Mouse (Mus musculus): Measurements from ENCODE around the gene Zfp827. TPM values are rescaled to one million over a fixed set of nuclear protein-coding genes. Genes with fewer than 3 reads are reported as not detected.

Zfp827 gene
- polyA plus RNA-seq, 1 experiment from 2014 or later, result 0.66 TPM

DNA sequence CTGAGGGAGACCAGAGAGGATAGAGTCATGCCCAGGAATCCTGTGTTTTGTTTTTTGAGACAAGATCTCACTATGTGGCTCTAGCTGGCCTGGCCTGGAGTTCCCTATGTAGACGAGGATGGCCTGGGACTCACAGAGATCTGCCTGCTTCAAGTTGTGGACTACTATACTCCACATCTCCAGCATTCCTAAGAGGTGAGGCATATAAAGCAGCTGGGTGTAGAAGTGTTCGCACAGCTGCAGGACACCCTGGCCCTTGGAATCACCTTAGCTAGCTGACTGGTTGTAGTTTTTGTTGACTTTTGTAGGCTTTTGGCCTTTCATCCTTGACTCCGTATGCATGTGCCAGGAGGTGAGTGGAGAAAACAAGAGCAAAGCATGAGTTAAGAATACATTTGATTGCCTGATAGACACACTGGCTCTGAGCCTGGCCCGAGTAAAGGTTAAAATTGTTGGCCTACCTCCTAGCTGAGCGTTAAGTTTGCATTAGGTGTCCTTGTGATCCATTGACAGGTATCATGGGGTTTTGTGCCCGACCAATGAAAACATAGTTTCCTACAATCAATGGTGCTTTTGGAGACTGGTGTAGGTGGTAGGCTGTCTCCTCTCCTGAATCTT lies 20.3 kb downstream of the Zfp827 start:
- Histone ChIP-seq H3K9ac (ENCODE audit: low read depth, low read length) (no peak overlapping the region), H3K9me3 (replicated peaks; ENCODE audit: control insufficient read depth, low read length) (no peaks in the 10 kb centered on the region), H3K27me3 (ENCODE audit: control insufficient read depth, insufficient read depth, low read depth, low read length) (no peaks in the 10 kb centered on the region), H3K4me1 (ENCODE audit: control insufficient read depth, low read depth, low read length) (no peaks in the 10 kb centered on the region), H3K36me3 (ENCODE audit: control insufficient read depth, insufficient read depth) (no peaks in the 10 kb centered on the region), H3K4me3 (ENCODE audit: low read depth, low read length) (no peak overlapping the region), H3K27ac (ENCODE audit: low read length) (0 out of 2 replicates have a peak overlapping the region, but pooled peaks have one; percentile 23), H3K4me2 (ENCODE audit: low read depth, low read length) (no peak overlapping the region)
- peak; percentile 88 for ATAC-seq (ENCODE audit: low read depth)
- 58% methylated on average over 6 of the region's 6 CpGs for WGBS (ENCODE audit: insufficient replicate concordance)

DNA sequence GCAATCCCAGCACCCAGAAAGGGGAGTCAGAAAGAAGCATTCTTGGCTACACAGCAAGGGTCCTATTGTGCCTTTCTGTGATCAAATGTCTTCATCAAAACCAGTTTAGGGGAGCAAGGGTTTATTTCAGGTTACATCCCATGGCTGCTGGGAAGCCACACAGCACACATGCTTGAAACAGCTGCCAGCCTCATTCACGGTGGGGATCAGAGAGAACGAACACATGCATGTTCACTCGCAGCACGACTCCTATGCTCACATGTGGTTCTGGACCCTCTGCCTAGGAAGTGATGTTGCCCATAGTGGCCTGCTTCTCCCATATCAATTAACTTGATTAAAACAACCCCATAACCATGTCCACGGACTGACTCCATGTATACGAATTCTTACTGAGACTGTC lies 26.0 kb downstream of the Zfp827 start:
- H3K4me2 ChIP-seq (ENCODE audit: low read depth, low read length), result no peak overlapping the region
- no peak for ATAC-seq (ENCODE audit: low read depth)
- no peak overlapping the region for H3K9ac ChIP-seq (ENCODE audit: low read depth, low read length)
- H3K27me3 ChIP-seq (ENCODE audit: control insufficient read depth, insufficient read depth, low read depth, low read length), result no peaks in the 10 kb centered on the region
- H3K9me3 ChIP-seq (replicated peaks; ENCODE audit: control insufficient read depth, low read length), result no peaks in the 10 kb centered on the region
- H3K4me1 ChIP-seq (ENCODE audit: control insufficient read depth, low read depth, low read length), result no peaks in the 10 kb centered on the region
- 81% methylated on average over 6 of the region's 6 CpGs for WGBS (ENCODE audit: insufficient replicate concordance)
- no peak overlapping the region for H3K27ac ChIP-seq (ENCODE audit: low read length)
- no peak overlapping the region for H3K4me3 ChIP-seq (ENCODE audit: low read depth, low read length)
- H3K36me3 ChIP-seq (ENCODE audit: control insufficient read depth, insufficient read depth), result no peaks in the 10 kb centered on the region

DNA sequence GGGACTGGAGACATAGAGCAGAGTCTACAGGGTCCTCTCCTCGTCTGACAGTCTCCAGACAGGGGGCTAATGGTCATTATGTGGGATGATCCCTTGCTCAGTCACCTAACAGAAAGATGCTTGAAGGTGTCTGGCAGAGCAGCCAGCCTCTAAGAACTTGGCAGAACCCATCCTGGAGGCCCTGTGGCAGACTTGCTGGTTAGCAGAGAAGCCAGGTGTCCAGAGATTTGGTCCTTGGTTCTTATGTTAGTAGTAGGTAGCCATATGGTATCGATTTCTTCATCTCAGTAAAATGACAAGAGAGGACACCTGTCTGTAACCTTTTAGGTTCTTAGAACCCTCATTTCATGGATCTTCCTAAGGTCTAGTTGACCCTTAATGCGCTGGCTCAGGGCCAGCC lies 28.9 kb downstream of the Zfp827 start:
- H3K4me1 ChIP-seq (ENCODE audit: control insufficient read depth, low read depth, low read length), result no peaks in the 10 kb centered on the region
- ATAC-seq (ENCODE audit: low read depth), result no peak
- WGBS (ENCODE audit: insufficient replicate concordance), result 60% methylated on average over 3 of the region's 3 CpGs

DNA sequence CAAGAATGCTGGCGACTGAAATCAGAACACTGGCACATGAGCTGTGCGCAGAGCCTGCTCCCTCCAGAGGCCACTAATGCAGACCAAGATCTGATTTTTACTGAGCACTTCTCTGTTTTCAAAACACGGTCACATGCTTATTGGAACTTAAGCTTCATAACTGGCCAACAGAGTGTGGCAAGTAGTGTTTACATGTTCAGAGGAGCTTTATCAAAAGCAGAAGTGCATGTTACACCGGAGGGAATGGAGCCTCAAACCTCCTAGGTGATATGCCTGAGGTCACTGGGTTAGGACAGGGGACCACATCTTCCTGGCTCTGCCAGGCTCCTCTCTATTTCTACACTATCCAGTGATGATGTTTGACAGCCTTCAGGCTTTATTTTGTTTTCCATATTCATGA lies 31.1 kb downstream of the Zfp827 start:
- H3K27ac ChIP-seq (ENCODE audit: low read length), result no peak overlapping the region
- H3K9me3 ChIP-seq (replicated peaks; ENCODE audit: control insufficient read depth, low read length), result no peaks in the 10 kb centered on the region
- 47% methylated on average over 4 of the region's 4 CpGs for WGBS (ENCODE audit: insufficient replicate concordance)
- H3K9ac ChIP-seq (ENCODE audit: low read depth, low read length), result no peak overlapping the region
- H3K4me3 ChIP-seq (ENCODE audit: low read depth, low read length), result no peak overlapping the region
- H3K27me3 ChIP-seq (ENCODE audit: control insufficient read depth, insufficient read depth, low read depth, low read length), result no peaks in the 10 kb centered on the region
- H3K36me3 ChIP-seq (ENCODE audit: control insufficient read depth, insufficient read depth), result no peaks in the 10 kb centered on the region
- no peak overlapping the region for H3K4me2 ChIP-seq (ENCODE audit: low read depth, low read length)
- no peak for ATAC-seq (ENCODE audit: low read depth)
- H3K4me1 ChIP-seq (ENCODE audit: control insufficient read depth, low read depth, low read length), result no peaks in the 10 kb centered on the region

More for the DNA sequence above, 28.9 kb downstream of the Zfp827 start:
- Histone ChIP-seq H3K9me3 (replicated peaks; ENCODE audit: control insufficient read depth, low read length) (no peaks in the 10 kb centered on the region), H3K4me2 (ENCODE audit: low read depth, low read length) (no peak overlapping the region), H3K4me3 (ENCODE audit: low read depth, low read length) (no peak overlapping the region), H3K36me3 (ENCODE audit: control insufficient read depth, insufficient read depth) (no peaks in the 10 kb centered on the region), H3K27ac (ENCODE audit: low read length) (no peak overlapping the region), H3K9ac (ENCODE audit: low read depth, low read length) (no peak overlapping the region), H3K27me3 (ENCODE audit: control insufficient read depth, insufficient read depth, low read depth, low read length) (no peaks in the 10 kb centered on the region)

DNA sequence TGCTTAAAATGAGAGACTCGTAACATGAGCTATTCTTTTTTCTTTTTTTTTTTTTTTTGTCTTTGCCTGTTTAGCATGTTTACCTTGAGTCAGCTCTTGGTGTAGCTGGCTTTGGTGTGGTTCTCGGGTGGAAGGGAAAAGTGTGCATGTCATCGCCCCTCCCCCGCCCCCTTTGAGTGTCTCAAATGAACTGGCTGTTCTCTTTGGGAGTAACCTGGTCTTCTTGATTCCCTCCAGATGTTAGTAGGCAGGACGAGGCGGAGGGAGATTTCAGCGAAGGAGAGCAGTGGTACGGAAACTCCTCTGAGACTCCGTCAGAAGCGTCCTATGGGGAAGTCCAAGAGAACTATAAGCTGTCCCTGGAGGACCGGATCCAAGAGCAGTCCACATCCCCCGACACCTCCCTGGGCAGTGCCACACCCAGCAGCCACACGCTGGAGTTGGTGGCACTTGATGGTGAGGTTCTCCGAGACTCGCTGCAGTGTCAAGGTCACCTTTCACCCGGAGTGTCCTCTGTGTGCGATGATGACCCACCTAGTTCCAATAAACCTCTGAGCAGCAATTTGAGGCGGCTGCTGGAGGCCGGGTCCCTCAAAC lies 31.9 kb downstream of the Zfp827 start:
- Histone ChIP-seq H3K9ac (ENCODE audit: low read depth, low read length) (no peak overlapping the region), H3K4me2 (ENCODE audit: low read depth, low read length) (no peak overlapping the region), H3K27ac (ENCODE audit: low read length) (no peak overlapping the region), H3K9me3 (replicated peaks; ENCODE audit: control insufficient read depth, low read length) (no peaks in the 10 kb centered on the region), H3K27me3 (ENCODE audit: control insufficient read depth, insufficient read depth, low read depth, low read length) (no peaks in the 10 kb centered on the region), H3K4me1 (ENCODE audit: control insufficient read depth, low read depth, low read length) (no peaks in the 10 kb centered on the region), H3K4me3 (ENCODE audit: low read depth, low read length) (no peak overlapping the region), H3K36me3 (ENCODE audit: control insufficient read depth, insufficient read depth) (no peaks in the 10 kb centered on the region)
- ATAC-seq (ENCODE audit: low read depth), result no peak
- 74% methylated on average over 19 of the region's 19 CpGs for WGBS (ENCODE audit: insufficient replicate concordance)

DNA sequence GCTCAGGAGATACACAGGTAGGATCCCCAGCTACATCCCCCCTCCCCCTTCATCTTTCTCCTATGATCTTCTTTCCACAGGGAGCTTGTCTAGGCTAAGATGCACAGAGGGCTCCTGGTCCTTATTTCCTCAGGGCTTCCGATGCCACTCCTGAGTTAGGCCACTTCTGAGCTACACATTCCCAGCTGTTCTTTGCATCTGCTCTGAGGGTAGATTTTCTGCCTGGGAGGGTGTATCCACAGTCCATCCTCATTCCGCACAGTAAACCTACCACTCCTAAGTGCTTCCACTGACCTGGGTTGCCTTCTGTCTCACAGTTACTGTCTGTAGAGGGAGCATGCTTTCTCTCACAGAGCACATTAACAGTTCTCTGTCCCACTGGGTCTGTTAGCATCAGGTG lies 37.7 kb downstream of the Zfp827 start:
- no peak overlapping the region for H3K9ac ChIP-seq (ENCODE audit: low read depth, low read length)
- no peaks in the 10 kb centered on the region for H3K27me3 ChIP-seq (ENCODE audit: control insufficient read depth, insufficient read depth, low read depth, low read length)
- no peak overlapping the region for H3K4me3 ChIP-seq (ENCODE audit: low read depth, low read length)
- 67% methylated on average over 2 of the region's 2 CpGs for WGBS (ENCODE audit: insufficient replicate concordance)
- no peak overlapping the region for H3K4me2 ChIP-seq (ENCODE audit: low read depth, low read length)
- no peaks in the 10 kb centered on the region for H3K9me3 ChIP-seq (replicated peaks; ENCODE audit: control insufficient read depth, low read length)
- no peak overlapping the region for H3K27ac ChIP-seq (ENCODE audit: low read length)
- H3K36me3 ChIP-seq (ENCODE audit: control insufficient read depth, insufficient read depth), result no peaks in the 10 kb centered on the region
- H3K4me1 ChIP-seq (ENCODE audit: control insufficient read depth, low read depth, low read length), result no peaks in the 10 kb centered on the region
- ATAC-seq (ENCODE audit: low read depth), result no peak

DNA sequence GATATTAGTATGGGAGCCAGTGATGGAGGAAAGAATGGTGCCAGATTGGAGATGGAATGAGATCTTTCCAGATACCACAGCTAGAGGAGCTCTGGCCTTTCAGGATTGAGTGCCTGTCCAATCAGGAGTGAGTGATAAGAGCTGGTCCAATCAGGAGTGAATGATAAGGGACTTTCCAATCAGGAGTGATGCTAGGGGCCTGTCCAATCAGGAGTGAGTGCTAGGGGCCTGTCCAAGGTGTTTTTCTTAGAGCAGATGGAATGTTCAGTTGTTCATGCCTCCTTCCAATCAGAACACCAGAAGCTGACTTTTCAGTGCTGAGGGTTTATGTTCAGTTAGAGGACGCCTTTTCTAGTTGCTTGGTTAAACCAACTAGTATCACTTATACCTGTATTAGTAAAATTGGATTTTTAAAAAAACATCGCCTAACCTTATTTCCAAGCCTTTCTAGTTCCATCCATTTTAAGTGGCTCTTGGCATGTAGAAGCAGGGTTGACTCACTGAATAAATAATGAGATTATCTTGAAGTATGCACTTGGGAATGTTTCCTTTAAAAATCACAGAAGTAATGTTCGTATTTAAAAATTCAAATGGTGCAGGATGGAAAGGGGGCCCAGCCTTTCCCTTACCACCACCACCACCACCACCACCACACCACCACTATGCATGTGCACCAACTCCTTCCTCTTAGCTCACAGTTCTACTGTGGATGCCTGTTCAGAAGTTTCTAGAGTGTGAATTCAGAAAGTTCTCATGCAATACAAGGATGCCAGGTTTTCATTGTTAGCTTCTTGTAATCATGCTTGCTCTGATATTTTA lies 39.8 kb downstream of the Zfp827 start:
- H3K27me3 ChIP-seq (ENCODE audit: control insufficient read depth, insufficient read depth, low read depth, low read length), result no peaks in the 10 kb centered on the region
- no peaks in the 10 kb centered on the region for H3K36me3 ChIP-seq (ENCODE audit: control insufficient read depth, insufficient read depth)
- no peak for ATAC-seq (ENCODE audit: low read depth)
- no peaks in the 10 kb centered on the region for H3K9me3 ChIP-seq (replicated peaks; ENCODE audit: control insufficient read depth, low read length)
- H3K4me1 ChIP-seq (ENCODE audit: control insufficient read depth, low read depth, low read length), result no peaks in the 10 kb centered on the region
- 60% methylated on average over 3 of the region's 3 CpGs for WGBS (ENCODE audit: insufficient replicate concordance)
- H3K4me3 ChIP-seq (ENCODE audit: low read depth, low read length), result no peak overlapping the region
- H3K27ac ChIP-seq (ENCODE audit: low read length), result no peak overlapping the region
- no peak overlapping the region for H3K4me2 ChIP-seq (ENCODE audit: low read depth, low read length)
- no peak overlapping the region for H3K9ac ChIP-seq (ENCODE audit: low read depth, low read length)

DNA sequence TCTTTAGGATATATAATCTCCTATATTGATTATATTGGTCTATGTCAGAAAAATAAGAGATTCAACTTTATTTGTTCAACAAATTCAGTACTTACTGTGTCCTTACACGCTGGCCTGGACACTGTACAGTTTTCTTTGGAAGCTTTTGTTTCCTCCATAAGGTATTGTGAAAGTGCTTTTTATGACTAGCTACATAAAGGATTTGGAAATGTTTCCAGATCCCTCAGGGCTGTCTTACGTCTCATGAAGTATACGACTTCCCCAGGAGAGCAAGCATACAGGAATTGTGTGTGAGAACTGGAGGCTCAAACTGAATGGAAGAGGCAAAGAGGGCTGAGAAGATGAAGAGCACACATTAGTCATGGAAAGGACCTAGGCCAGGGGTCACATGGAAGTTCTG lies 45.1 kb downstream of the Zfp827 start:
- no peak for ATAC-seq (ENCODE audit: low read depth)
- no peaks in the 10 kb centered on the region for H3K27me3 ChIP-seq (ENCODE audit: control insufficient read depth, insufficient read depth, low read depth, low read length)
- no peaks in the 10 kb centered on the region for H3K9me3 ChIP-seq (replicated peaks; ENCODE audit: control insufficient read depth, low read length)
- no peak overlapping the region for H3K9ac ChIP-seq (ENCODE audit: low read depth, low read length)
- H3K4me2 ChIP-seq (ENCODE audit: low read depth, low read length), result no peak overlapping the region
- no peaks in the 10 kb centered on the region for H3K36me3 ChIP-seq (ENCODE audit: control insufficient read depth, insufficient read depth)
- H3K27ac ChIP-seq (ENCODE audit: low read length), result no peak overlapping the region
- no peak overlapping the region for H3K4me3 ChIP-seq (ENCODE audit: low read depth, low read length)
- H3K4me1 ChIP-seq (ENCODE audit: control insufficient read depth, low read depth, low read length), result no peaks in the 10 kb centered on the region; the same call in 1 of the 2 replicates
- 65% methylated on average over 3 of the region's 3 CpGs for WGBS (ENCODE audit: insufficient replicate concordance)

DNA sequence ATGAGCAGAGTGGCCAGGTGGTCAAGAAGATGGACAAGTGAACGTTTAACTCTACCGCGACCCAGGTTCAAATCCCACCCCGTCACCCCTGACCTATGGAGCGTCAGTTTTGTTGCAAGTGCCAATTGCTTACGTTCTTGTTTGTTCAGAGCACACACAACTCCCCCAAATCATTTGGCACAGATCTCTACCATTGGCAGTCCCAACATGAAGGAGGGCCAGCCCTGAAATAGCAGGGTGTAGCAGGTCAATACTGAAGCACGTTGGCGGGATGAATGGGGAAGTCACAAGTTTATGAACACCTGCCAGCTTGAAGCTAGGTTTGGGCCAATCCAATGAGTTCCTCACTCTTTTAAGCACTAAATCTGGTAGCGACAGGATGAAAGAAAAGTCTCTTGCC lies 46.7 kb downstream of the Zfp827 start:
- Histone ChIP-seq H3K36me3 (ENCODE audit: control insufficient read depth, insufficient read depth) (no peaks in the 10 kb centered on the region), H3K9me3 (replicated peaks; ENCODE audit: control insufficient read depth, low read length) (no peaks in the 10 kb centered on the region), H3K4me1 (ENCODE audit: control insufficient read depth, low read depth, low read length) (no peaks in the 10 kb centered on the region; the same call in 1 of the 2 replicates), H3K4me2 (ENCODE audit: low read depth, low read length) (no peak overlapping the region), H3K27me3 (ENCODE audit: control insufficient read depth, insufficient read depth, low read depth, low read length) (no peaks in the 10 kb centered on the region), H3K4me3 (ENCODE audit: low read depth, low read length) (no peak overlapping the region), H3K27ac (ENCODE audit: low read length) (no peak overlapping the region), H3K9ac (ENCODE audit: low read depth, low read length) (no peak overlapping the region)
- WGBS (ENCODE audit: insufficient replicate concordance), result 70% methylated on average over 9 of the region's 9 CpGs
- ATAC-seq (ENCODE audit: low read depth), result no peak
